Mouse (Mus musculus) ES-E14 (cell line): Measurements from ENCODE around the gene Dab2ip.

Experiments
- CHD2 ChIP-seq: IDR thresholded peaks from 2 replicates; pipeline ENCODE4 v1.6.1; 2014; ENCODE audit warnings: mild to moderate bottlenecking, low read depth, low read length, inconsistent platforms
- MAFK ChIP-seq: IDR thresholded peaks from 2 replicates; pipeline ENCODE4 v1.6.1; 2014; ENCODE audit warnings: mild to moderate bottlenecking, low read depth, low read length, inconsistent platforms; ENCODE audit not compliant: insufficient read depth
- ZC3H11A ChIP-seq: IDR thresholded peaks from 2 replicates; pipeline ENCODE4 v1.6.1; 2012; ENCODE audit warnings: low read depth, mild to moderate bottlenecking, inconsistent platforms, low read length, borderline replicate concordance
- ZNF384 ChIP-seq: IDR thresholded peaks from 2 replicates; pipeline ENCODE4 v1.6.1; 2012; ENCODE audit warnings: low read depth, low read length, inconsistent platforms

DNA sequence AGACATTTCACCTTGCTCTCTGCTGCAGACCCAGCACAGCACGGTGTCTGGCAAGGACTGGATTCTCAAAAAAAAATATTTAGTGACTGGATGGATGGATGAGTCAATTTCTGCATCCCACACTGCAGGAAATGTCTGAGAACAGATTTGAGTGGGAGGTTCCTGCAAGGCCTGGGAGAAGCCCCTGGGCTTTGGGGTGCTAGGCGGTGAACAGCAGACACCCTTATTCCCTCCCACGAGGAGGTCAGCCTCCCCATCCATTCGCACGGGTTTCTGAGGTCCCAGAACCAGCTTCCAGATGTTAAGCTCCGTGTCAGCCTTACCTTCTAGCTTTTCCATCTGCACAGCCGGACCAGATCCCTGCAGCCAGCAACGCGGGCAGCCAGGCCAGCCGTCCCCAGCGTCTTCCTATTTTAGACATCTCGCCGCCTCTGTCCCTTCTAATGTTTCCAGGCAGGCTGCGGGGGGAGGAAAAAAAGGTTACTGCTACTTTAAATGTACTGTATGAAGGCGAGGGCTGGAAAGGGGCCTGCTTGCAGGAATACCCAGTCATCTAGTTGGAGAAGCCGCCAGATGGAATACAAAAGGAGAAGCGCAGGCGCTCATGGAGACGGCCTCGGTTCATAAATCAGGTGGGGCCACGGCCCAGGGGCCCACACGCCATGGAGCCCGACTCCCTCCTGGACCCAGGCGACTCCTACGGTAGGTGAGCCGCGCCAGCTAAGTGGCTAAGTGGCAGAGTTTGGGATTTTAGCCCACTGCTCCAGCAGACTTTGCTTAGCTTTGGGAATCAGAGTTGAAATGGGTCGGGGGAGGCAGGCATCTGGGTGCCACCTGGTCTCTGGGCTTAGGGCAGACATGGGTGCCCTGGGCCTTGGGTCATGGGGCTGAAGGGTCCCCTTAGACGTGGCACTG lies at the start of gene Dab2ip:
- no peak for TF ChIP-seq MAFK
- no peak for TF ChIP-seq ZNF384
- TF ChIP-seq ZC3H11A = no peak
- TF ChIP-seq CHD2 = no peak
